Mouse (Mus musculus) liver, embryonic 14 days (tissue): ENCODE data around the gene Stxbp5l. TPM values are rescaled to one million over a fixed set of nuclear protein-coding genes. Genes with fewer than 3 reads are reported as not detected.

Experiments used
- polyA plus RNA-seq: library from polyadenylated mRNA; depleted of rRNA; stranded (reverse); fragments of >200 nt; gene quantifications from 2 replicates; pipeline ENCODE4 v1.2.3, GENCODE M21; 2012; rRNA removed

The Stxbp5l gene
- 0.01 TPM in 1 of 2 replicates, not detected in the other for polyA plus RNA-seq

DNA sequence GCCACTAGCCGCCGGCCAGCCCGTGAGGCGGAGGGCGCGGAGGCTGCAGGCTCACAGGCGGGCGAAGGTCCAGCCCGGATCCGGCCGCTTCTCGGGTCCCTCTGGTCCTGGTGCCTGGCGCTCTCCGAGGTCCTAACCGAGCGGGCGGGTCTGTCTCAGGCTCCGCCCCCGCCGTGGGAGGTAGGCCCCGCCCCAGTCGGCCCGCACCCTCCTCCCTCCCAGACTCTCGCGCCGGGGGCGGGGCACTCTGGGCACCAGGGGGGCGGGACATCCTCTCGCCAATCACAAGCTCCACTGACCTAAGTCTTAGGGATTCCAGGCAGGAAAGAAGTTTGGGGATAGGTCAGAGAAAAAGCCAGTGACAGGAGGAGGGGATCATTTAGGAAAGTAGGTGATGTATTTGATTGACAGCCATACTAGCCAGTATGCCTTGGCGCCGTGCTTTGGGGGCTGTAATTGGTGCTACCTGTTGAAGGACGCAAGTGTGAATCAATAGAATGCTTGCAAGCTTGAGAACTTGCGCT lies at the start of gene Stxbp5l:
Gene Stxbp5l (minus strand): TSS at position 142 of the 524 bp plus-strand sequence.

Other genes with a start within 250 kb of the Stxbp5l start
- 6.6 and 7.5 TPM in 2 replicates for gene Gtf2e1, start 154.8 kb upstream of the Stxbp5l start, polyA plus RNA-seq
- 4.8 and 5.2 TPM in 2 replicates for gene Rabl3, start 154.9 kb upstream of the Stxbp5l start, polyA plus RNA-seq
- gene Hgd, start 195.2 kb upstream of the Stxbp5l start, polyA plus RNA-seq, result 19.5 and 23.8 TPM in 2 replicates